Mouse (Mus musculus) monocyte, adult 59 days (primary cell): ENCODE measurements around the gene Vnn3. TPM values are rescaled to one million over a fixed set of nuclear protein-coding genes. Genes with fewer than 3 reads are reported as not detected.

Experiments used
- total RNA-seq, 2 experiments: library from RNA; stranded (reverse); gene quantifications; one replicate each; pipeline ENCODE4 v1.2.4; 2023

Gene Vnn3
- 10 to 100 TPM; 14.6 to 17.2 TPM for total RNA-seq

GRCm38 (mm10) chr10:23851228-23851912, at the start of gene Vnn3:
TSS of gene Vnn3 (plus strand) at chr10:23851462.

GRCm38 (mm10) chr10:23894601-23895349, 43.5 kb downstream of the Vnn3 start, which contains the start of gene Vnn1:
TSS of gene Vnn1 (plus strand) at chr10:23894688.

Other genes with a start within 250 kb of the Vnn3 start
- 100 to 1,000 TPM; 410 to 708 TPM for gene Rps12, start 64.2 kb upstream of the Vnn3 start, total RNA-seq
- gene Slc18b1, start 54.5 kb upstream of the Vnn3 start, total RNA-seq, result under 1 TPM in 1 of 2 experiments, not detected in 1; 0.16 TPM
- not detected for gene Vnn1, start 43.2 kb downstream of the Vnn3 start, total RNA-seq
- gene Taar1, start 68.9 kb downstream of the Vnn3 start, total RNA-seq, result not detected
- gene Taar2, start 87.1 kb downstream of the Vnn3 start, total RNA-seq, result not detected
- gene Taar3, start 98.1 kb downstream of the Vnn3 start, total RNA-seq, result not detected
- not detected for gene Taar4, start 109.0 kb downstream of the Vnn3 start, total RNA-seq
- gene Taar5, start 119.2 kb downstream of the Vnn3 start, total RNA-seq, result not detected
- gene Taar6, start 134.2 kb downstream of the Vnn3 start, total RNA-seq, result not detected
- not detected for gene Taar7a, start 142.0 kb downstream of the Vnn3 start, total RNA-seq
- gene Taar7b, start 148.5 kb downstream of the Vnn3 start, total RNA-seq, result not detected
- not detected for gene Taar7d, start 175.8 kb downstream of the Vnn3 start, total RNA-seq
- not detected for gene Taar7e, start 186.2 kb downstream of the Vnn3 start, total RNA-seq
- not detected for gene Taar7f, start 198.0 kb downstream of the Vnn3 start, total RNA-seq
- not detected for gene Taar8a, start 225.0 kb downstream of the Vnn3 start, total RNA-seq
- gene Taar8b, start 240.8 kb downstream of the Vnn3 start, total RNA-seq, result not detected